Mouse (Mus musculus) c-Kit-positive CD71-positive TER-119-negative erythroid progenitor cells, embryonic 14.5 days (primary cell): ENCODE data around the gene Nek2.
A peak's percentile ranks its signal among the peaks of the same experiment; 100 is the strongest.

Experiments used
- DNase-seq: peaks from one replicate; pipeline ENCODE4 v3.0.0-alpha.2; 2013; ENCODE audit warnings: low read depth

Gene Nek2

DNA sequence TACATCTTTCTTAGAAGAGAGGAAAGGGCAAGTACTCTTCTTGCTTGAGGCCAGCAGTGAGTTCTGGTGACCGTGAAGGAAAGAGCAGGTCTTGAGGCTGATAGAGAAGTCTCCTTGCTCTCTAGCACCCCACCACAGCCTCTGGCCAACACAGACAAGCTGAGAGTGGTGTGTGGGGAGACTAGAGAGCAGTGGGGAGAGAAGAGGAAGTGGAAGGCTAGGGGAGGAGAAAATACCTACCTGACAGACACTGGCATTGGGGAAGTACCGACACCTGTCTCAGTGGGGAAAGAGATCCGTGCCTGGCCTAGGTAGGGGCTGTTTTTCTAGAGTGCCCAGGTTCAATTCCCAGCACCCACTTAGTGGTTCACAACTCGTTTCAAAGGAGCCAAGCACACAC lies 7.0 kb upstream of the Nek2 start:
- no peak for DNase-seq

DNA sequence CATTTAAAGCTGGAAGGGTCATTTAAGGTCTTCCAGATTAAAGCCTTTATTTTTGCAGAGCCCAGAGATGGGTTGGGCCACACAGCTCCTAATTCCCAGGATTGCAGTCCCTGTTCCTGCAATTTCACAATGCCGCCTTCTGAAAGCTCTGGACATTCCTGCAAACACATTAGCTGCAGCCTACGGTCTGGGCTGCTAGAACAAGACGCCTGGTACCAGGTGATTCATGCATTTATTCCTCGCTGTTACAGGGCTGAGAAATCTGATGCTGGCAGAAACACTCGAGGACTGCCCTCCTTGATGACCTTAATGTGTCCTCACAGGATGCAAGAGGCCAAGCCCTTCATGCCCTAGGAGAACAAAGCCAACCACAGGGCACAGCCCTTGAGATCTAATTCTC lies 6.3 kb upstream of the Nek2 start:
- DNase-seq, result no peak

DNA sequence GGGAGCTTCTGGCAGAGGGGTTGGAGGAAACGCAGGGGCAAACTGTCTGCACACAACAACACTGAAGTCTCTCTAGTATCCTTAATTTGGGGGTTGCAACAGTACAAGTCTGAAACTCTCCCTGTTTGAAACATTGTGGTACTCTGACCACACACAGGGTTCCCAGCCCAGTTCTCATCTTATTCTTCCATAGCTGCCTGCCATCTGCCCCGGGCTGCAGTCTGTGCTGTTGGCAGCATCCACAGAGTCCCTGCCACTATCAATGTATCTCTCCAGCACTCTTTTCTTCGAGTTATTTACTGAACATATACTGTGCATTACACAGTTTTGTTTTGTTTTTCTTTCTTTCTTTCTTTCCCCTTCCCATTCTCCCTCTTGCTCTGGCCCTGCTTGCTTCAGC lies 4.6 kb upstream of the Nek2 start:
- no peak for DNase-seq

DNA sequence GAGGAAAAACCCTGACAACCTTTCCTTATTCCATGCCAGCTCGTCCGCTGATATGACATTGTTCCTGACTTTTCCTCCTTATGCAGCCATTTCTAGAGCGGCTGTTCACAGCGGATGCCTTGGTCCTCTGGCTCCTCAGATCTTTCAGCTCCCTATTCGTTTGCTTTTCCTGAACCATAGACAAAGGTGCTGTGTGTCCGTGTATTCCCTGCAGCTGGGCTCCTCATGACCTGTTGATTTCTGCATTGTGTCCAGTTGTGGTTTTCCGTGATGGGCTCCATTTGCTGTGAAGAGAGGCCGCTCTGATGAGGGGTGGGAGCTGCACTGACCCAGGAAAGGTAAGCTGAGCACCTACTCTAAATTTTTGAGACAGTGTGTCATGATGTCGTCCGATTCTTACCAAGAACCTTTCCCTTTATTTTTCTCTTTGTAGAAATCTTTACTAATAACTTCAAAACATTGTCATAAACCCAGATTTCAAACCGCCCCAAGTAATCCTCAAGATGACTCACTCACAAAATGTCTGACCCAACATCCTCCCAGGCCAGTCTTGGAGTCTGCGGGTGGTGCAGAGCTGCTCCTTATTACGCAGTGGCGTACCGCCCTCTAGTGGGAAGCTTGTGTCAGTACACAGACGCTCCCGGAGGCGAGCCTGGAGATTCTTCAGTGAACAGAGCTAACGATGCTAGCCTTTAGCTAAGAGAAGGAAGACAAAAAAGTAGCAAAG lies 3.7 kb upstream of the Nek2 start:
- DNase-seq, result peak; percentile 69

DNA sequence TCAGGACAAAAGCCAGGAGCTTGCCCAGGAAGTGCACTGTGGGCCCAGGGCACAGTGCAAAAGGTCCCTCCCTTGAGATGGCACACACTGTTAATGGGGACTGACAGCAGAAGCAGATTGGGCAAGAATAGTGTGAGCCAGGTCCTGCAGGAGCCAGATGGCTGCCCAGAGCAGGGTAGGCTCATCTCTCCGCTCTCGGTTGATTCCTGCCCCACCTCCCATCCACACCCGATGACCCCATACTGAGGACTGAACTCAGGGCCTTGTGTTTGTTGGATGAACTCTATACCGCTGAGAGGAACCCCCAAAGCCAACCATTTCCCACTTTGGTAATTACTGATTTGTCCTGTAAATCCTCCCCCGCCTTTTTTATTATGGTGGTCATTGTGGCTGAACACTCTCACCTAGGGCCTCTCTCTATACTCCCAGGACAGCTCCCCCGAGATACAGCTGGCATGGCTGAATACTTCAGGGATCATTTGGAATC lies 3.1 kb upstream of the Nek2 start:
- DNase-seq, result no peak

DNA sequence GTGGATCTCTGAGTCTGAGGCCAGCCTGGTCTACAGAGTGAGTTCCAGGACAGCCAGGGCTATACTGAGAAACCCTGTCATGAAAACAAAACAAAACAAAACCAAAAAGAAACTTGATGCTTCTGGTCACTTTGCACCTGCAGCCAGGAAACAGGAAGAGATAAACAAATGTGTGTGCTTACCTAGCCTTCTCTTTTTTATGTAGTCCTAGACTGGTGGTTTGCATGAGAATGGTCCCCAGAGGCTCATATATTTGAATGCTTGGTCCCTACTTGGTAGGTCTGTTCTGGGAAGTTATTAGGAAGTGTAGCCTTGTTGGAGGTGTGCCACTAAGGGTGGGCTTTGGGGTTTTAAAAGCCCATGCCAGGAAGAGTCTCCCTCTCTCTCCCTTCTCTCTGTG lies 2.2 kb upstream of the Nek2 start:
- DNase-seq, result no peak

DNA sequence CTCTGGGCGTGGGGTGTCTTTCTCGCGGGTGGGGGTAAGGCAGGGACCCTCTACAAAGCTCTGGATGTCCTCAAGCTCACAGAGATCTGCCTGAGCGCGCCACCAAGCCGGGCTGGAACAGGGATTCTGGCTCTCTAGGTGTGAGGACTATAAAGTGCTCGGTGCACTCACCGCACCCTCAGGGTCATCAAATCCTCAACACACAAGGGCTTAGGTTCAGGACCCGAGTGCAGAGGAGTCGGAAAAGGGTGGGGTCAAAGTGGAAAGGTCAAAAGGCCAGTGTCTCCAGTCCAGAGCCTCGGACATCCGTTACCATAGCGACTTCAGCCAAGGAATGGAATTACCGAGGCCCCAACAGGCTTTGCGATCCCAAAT lies 306 bp upstream of the Nek2 start:
- DNase-seq, result no peak

DNA sequence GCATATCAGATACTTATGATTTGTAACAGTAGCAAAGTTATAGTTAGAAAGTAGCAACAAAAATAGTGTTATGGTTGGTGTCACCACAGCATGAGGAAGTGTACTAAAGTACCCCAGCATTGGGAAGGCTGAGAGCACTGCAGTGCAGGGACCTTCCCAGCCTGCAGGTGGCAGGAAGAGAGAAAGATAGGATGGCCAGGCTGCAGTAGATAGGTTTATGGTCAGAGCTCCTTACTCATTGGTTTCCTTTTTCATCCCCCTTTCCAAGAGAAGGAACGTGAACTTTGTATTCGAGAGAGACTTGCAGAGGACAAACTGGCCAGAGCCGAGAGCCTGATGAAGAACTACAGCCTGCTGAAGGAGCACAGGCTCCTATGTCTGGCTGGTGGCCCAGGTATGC lies 7.9 kb downstream of the Nek2 start:
- no peak for DNase-seq

DNA sequence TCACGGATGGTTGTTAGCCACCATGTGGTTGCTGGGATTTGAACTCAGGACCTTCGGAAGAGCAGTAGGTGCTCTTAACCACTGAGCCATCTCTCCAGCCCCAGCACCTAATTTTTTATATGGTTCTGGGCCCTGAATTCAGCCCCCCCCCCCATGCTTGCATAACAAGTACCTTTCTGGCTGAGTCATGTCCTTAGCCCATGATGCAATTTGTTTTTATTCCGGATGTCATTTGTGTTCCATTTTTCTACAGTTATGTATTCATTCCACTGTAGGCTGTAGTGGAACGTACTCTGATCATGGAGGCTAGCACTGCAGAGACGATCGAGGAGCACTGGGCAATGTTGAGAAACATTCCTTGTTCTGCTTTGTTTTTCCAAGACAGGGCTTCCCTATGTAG lies 12.2 kb downstream of the Nek2 start:
- DNase-seq, result no peak

DNA sequence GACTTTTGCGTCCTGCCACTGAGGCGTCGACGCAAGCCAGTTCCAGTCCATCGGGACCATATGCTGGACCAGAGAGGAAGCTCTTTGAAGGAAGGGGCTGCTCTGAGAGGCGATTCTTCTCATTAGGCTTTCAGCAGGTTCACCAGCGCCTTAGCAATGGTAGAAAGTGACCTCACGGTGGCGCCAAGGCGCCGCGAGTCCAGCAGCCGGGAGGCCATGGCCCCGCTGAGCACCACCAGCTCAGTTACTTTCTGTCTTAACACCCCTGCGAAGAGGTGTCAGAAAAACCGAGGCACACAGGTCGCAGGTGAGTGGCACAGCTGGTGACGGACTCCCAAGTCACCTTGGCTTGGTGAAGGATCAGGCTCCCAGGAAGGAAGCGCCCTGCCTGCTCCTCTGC lies 13.6 kb downstream of the Nek2 start:
- DNase-seq, result peak; percentile 63

DNA sequence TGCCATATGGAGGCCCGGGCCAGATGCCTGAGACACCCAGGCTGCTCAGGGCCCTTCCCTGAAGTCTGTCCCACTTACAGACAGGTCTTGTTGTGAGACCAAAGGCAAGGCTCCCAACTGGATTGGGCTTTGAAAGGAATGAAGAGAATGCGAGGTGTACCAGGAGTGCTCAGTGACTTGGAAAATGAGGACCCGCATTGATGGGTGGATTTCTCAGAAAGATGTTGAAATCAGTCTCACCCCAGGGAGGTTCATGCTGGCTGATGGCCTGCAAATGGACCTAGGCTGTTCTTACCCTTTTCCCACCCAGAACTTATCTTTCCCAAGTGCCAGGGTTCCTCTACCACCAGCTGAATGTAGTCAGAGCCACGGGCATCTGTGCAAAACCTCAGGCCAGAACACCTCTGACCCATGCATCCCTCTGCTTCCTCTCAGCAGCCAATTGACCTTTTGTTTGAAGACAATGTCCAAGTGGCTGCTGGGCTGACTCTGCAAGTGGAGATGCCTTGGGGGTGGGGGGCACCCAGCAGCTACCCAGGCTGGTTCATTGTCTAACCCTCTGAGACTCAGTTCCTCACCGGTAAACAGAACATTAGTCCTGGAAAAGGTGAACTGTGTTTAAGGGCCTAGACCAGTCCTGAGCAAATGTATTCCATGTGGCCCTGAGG lies 15.2 kb downstream of the Nek2 start:
- DNase-seq, result no peak

DNA sequence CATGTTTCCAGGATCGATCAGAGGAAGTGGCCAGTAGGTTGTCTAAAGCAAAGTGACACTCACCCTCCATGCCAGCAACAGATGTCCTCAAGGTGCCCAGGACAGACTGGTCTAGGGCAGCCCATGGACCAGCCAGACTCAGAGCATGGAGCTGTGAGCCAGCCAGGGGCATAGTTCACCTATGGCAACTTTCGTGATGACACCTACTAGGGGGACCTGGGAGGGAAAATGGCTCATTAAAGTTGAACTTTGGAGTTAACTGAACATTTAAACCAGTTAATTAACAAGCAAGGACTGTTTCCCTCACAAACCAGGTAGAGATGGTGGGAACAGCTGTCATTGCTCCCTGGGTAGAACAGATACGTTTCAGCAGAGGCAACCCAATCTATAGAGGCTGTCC lies 16.4 kb downstream of the Nek2 start:
- no peak for DNase-seq

DNA sequence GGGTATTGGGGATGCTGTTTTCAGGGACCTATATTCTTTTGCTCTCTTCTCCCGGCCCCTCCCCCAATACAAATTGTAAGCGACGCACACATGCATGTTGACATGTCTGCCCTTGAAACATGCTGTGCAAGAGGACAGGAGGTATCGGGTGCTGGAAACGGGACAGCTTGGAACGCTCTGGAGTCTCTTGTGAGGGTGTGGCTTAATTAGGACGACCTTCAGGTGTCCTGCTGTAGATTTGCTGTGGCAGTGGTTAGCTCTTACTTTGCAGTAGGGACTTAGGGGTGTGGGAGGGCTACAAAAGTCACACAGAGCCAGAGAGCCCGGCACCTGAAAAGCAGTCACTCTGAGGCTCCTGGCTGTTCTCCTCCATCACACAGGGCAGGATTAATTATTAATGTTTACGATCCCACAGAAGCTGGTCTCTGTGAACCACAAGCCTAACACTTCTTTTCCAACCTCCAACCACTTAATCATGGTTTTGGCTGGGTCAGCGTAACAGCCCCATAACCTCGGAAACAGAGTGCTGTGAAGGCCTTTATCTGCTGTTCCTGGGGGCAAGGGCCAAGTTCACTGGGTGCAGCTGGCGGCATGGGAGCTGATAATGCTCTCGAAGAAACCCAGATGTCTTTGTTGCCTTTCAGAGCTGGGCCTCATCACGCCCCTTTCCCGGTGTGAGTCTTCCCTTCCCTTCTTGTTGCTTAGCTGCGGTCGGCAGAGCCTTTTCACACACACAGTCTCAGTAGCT lies 17.9 kb downstream of the Nek2 start:
- DNase-seq, result peak; percentile 48

DNA sequence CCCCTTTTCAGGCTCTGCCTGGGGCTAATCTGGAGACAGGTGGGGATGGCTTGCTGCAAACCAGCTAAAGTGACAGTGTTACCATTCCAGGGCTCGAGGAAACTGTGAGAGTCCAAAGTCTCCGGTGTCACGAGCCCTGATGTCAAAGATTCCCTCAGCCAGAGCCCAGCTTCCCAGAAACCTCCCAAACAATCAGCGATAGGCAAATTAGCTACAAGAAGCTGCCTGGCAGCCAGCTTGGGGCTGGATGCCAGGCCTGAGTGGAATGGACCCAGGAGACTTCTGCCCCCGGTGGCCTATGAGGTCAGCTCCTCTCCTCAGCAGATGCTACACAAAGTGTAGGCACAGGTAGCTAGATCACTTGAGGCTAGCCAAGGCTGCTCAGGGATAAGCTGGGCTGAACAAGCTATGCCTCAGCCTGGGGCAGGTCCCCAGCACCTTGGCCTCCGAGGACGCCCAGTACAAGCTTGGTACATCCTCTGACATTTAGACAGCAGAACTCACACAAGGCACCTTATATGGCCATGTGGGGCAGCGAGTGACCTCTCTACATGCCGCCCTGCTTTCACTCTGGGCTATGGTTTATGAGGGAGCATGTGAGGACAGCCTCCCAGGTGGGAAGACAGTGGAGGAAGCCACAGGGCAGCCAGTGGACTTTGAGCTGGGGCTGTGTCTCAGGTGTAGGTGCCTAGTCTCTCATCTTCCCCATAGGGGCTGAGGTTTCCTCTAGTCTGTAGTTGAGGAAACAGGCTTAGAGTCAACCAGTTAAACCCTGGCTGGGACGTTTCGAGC lies 19.7 kb downstream of the Nek2 start:
- DNase-seq, result no peak

DNA sequence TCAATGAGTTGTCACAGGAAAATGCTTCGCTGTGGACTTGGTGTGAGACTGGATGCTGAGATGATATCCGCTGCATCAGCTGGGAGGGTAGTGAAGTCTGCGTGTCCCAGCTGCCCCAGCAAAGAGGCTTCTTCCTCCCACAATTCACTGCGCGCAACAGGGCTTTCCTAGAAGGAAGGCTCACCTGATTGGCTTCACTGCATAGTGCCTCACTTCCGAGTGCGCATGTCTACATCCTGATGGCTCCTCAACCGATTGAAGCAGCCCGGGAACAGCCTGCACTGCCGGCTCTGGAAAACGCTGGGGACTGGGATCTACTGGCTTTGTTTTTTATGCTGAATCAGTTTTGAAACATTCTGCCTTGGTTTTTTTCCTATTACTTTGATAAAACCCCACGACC lies 21.0 kb downstream of the Nek2 start:
- no peak for DNase-seq

DNA sequence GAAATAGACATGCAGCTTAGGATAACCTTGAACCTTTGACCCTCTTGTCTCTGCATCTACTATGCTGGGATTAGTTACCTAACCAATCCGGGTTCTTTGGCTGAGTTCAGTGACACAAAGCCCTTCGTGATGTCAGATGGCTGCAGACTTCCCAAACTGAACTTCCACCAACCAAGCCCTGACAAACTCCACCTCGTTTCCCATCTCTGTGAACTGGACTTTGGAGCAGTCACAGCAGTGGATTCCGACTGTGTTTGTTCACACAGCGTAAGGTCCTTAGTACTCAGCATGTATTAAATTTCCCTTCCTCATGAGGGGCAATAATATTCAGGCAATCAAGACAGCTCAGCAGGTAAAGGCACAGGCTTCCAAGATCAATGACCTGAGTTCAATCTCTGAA lies 25.4 kb downstream of the Nek2 start:
- DNase-seq, result no peak

DNA sequence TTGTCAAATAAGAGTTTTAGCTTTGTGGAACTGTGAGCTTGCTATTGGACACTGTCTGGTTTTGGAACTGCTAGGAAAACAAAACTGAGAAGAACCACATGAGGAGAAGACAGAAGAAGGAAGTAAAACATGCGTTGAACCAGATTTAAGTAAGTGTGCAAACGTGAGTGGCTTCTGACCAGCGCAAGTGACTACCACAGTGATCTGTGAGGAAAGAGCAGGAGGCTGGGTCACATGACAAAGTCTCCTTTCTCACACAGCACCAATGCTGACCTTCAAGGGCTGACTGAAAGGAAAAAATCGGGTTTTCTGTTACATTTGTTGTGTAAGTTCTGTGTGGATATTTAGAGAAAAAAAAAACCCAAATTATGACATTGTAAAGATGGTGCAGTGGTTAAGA lies 28.3 kb downstream of the Nek2 start:
- no peak for DNase-seq

DNA sequence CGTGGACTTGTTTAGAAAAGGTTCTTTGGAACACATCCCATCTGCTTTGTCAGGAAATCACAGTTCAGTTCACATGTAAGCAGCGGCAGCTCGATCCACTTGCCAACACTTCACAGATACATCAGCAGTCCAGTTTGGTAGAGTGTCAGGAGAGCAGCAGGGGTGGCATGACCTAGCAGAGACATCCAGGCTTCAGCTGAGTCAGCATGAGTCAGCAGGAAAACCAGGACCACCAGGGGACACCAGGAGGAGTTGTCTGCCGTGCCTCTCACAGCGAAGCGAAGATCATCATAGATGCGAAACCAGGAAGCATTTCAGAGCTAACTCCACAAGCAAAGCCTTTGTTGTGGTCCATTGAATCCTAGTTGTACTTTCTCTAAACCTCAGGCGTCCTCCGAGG lies 32.2 kb downstream of the Nek2 start:
- DNase-seq, result no peak

DNA sequence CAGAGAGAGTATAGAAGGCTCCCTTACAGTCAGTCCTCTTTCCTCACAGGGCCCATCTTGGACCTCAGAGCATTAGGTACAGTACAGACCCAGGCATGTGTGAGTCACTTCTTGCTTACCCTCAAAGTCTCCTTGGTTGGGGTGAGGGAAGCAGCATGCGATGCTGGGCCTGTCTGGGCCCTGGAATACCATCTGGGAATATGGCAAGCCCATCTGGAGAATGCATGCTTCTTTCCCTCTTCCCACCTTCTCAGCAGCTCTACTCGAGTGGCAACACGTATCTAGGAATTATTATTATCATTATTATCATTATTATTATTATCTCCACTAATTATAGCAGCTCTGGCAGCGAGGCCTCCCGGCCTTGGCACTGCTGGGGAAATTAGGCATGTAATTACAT lies 33.5 kb downstream of the Nek2 start:
- no peak for DNase-seq

DNA sequence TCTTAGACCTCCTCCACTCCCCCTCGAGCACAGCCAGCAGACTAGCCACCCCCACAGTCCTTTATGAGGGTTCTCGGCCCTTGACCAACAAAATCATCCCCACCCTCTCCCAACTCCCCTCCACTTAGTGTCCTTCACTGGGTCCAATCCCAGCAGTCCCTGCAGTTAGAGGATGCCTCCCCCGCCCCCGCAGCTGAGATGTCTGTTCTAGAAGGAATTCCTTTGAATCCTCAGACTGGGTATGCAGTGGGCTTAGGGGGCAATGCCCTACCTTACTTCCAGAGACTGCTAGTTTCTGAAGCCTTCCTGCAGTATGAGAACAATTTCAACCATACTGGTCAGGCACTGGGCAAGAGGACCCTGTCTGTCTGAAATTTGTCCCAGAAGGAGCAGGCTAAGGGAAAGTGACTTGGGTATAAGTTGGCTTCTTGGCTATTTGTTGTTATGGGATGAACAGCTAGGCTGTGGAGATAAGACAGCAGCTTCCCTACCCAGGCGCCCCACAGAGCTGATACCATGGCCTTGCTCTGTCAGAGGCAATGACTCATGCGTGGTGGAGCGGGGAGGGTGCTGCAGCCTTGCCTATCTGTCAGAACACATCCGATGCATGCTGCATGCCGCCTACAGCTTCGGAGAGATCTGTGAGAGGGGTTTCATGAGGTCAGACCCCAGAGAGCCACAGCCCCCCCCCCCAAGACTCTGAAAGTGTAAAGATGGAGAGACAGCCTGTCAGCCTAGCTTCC lies 34.1 kb downstream of the Nek2 start:
- peak; percentile 86 for DNase-seq

DNA sequence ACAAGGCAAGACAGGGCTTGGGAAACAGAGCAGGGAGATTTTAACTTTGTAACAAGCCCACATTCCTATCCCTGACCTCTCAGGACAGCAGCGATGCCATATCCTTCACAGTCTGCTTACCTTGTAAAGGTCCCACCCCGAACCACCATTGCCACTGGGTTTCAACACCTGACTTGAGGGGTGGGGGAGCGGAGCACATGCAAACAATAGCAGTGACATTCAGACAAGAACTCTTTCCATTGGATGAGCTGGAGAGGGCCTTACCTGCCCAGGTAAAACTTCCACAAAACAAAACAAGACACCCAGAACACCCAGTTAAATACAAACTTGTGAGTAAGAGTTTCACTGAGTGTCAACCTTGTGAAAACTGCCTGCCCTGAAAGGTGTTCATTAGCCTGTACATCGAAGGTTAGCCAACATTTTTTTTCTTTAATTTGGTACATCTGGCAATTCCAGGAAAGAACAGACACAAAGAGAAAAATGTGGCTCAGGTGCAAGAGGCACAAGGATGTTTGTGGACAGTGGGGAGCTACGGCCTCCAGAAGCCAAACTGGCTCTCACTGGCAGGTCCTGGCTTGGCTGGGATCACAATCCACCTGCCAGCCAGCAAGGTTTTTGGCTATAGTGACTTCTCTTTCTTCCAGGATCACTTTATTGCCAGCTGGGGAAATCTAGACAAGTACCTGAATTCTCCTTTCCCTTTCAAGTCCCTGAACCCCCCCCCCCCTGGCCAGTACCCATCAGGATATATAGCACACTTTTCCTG lies 35.8 kb downstream of the Nek2 start:
- DNase-seq, result no peak
